Mouse (Mus musculus) 3T3-L1 (cell line): ENCODE results near the gene Nphp3.

ENCODE experiments used
- DNase-seq: peaks from one replicate; pipeline ENCODE4 v3.0.0-alpha.2; 2015; ENCODE audit warnings: low read depth, low spot score

Nphp3 gene

DNA sequence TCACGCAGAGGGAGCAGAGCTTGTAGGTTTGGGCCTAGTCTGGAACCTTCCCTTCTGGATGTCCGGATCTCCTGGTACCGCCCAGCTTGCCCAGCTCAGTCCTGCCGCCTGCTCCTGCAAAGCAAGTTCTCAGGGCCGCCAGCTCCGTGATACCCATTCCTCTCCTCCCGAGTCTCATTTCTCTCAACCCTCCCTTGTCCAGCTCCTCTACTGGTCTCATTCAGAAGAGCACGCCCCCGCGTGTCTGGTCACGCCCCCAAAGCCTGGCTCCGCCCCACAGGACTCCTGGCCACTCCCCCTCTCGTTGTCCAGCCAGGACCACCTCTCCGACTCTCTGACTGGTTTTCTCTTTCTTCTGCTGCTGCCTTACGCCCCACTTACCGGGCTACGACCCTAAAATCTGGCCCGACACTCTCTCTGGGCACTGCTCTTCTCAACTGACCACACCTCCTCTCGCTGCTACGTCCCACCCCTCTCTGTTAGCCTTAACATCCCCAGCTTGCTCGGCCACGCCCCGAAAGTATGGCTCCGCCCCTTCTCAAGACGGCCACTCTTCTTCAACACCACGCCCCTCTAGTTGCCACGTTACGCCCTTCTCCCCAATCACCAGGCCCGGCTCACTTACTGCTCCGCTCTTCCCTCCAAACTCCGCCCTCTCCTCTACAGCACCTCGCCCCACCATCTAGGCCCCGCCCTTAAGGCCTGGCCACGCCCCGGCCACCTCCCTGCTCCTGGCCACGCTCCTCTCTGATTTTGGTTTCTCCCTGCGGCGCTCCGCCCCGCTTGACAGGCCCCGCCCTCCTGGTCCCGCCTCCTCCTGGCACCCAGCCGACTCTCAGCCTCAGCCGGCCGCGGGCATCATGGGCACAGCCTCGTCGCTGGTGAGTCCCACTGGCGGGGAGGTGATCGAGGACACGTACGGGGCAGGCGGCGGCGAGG lies at the start of gene Nphp3:
Gene Nphp3 (plus strand): TSS at position 624 of the 939 bp plus-strand sequence.
- DNase-seq: peak; percentile 100

DNA sequence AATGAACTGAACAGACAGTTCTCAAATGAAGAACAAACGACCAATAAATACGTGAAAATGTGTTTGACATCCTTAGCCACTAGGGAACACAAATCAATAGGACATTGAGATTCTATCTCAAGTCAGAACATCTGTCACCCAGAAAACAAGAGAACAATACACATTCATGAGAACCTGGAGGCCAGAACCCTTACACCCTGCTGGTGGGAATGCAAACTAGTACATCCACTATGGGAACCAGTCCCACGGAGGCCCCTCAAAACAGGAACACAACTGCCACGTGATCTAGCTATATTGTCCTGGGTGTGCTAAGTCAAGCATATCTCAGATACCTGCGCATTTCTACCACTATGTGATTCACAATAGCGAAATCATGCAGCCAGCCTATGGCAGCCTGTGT lies 43.6 kb upstream of the Nphp3 start:
- DNase-seq: no peak

DNA sequence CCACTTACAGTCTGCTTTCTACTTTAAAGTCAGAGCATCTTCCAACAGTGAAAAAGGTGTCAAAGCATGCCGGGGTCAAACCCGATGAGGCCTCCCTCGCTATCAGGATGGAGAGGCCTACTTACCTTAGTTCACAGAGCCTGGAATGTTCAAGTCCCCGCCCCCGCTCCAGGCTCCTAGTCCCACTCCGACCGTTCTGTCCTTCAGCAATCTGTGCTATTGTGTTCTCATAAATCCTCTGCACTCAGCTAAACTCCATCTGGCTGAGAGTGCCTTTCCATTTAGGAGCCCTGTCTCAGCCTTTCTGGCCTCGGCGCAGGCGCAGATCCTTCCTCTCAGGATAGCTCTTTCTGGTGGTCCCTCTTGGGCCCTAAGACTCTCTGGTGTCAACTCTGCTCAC lies 42.4 kb upstream of the Nphp3 start:
- no peak for DNase-seq

DNA sequence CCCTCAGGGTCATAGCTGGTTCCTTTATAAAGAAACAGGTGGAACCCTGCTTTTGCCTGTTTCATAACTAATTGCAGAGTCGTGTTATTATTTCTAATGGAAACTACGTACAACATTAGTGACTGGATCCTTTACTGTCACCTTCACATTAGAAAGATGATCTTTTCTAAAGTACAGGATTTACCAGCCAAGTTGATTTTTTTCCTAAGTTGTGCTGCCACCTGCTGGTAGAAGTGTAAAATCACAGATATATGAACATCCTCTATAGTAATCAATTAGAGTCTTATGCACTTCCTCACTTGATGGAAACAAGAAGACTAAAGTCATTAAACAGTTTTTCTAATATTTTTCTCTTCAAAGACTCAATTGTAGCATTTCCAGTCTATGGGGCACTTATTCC lies 5.8 kb upstream of the Nphp3 start:
- DNase-seq: peak; percentile 67

DNA sequence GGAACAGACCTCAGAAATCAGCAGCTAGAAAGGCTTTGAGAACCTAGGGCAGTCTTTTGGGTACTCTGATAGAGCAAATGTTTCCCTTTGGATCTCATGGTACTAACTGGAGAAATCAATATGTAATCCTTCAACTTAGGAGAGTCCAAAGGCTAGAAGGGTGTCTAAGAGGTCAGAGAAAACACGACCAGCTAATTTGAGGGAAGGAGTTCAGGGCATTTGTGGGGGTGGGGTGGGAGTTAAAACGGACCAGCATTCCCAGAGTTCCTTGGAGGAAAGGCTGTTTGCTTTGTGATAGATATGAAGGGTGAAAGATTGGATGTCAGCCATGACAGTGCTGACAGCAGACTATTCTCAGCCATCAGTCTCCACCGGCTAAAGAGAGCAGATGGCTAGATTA lies 1.7 kb upstream of the Nphp3 start:
- DNase-seq: no peak

DNA sequence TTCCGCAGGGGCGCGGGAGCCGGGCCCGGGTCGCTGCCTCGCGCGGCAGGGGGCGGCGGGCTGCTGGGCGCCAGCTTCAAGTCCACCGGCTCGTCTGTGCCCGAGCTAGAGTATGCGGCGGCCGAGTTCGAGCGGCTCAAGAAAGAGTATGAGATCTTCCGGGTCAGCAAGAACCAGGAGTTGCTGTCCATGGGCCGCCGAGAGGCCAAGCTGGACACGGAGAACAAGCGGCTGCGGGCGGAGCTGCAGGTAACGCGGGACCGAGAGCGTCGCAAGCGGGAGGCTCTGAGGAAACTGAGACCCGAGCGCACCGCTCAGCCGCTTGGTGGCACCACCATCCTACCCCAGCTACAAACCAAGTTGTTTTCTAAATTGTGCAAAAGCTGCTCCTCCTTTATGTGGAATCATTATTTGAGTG lies 578 bp downstream of the Nphp3 start:
- peak; percentile 85 for DNase-seq

DNA sequence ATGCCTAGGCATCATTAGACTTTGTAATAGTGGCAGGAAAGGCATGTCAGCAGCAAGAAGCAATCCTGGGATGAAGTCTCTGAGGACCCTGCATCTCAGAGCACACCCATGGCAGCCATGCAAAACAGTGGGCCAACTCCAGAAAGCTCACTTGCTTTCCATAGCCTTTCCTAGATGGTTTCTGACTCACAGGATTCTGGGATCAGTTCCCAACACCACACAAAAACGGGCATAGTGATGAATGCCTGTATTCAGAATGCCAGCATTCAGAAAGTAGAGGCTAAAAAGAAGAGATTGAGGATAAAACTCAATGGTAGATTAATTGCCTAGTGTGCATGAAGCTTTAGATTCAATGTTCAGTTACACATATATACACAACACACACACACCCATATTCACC lies 12.2 kb downstream of the Nphp3 start:
- peak; percentile 29 for DNase-seq

DNA sequence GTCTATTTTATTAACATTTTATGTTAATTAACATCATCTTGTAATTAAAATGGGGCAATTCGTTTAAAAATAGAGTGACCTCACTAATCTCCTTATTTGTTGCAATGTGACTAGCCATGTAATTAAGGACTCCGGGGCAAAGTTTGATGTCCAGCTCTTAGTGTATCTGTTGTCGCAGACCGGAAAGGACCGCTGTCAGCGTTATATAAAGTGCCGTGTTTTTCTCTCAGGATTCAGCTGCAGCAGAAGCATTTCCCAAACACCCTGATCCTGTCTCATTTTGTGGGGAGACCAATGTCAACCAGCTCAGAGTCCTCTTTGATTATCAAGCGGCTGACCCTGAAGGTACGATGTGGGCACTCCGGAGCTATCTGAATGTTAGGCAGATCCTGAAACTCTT lies 18.7 kb downstream of the Nphp3 start:
- no peak for DNase-seq

DNA sequence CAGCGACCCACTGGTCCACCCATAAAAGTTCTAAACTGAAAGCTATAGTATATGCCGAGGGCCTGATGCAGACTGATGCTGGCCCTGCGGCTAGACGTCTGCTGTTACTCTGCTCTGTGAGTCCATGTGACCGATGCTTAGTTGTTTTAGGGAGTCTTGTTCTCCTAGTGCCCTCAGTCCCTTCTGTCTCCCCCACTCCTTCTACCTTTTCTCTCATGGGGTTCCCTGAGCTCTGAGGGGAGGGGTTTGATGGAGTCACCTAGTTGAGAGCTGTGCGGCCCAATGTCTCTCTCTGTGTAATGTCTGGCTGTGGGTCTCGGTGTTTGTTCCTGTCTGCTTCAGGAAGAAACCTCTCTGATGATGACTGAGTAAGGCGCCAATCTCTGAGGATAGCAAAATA lies 24.8 kb downstream of the Nphp3 start:
- DNase-seq: no peak

DNA sequence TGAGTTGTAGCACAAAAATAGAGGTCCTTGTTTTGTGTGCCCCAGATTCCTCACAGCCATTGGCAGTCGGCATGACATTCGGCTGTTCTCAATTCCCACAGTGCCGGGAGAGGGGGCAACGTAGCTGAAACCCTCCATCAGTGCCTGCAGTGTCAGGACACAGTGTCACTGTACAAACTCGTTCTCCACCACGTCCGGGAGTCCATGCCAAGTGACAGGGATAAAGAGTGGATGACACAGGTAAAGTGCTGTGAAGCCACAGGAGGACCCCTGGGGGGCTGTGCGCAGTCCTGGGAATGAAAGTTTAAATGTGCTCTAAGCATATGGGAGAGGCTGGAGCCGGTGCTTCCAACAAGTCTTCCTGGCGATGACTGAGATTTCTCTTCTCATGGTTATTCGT lies 27.5 kb downstream of the Nphp3 start:
- no peak for DNase-seq

DNA sequence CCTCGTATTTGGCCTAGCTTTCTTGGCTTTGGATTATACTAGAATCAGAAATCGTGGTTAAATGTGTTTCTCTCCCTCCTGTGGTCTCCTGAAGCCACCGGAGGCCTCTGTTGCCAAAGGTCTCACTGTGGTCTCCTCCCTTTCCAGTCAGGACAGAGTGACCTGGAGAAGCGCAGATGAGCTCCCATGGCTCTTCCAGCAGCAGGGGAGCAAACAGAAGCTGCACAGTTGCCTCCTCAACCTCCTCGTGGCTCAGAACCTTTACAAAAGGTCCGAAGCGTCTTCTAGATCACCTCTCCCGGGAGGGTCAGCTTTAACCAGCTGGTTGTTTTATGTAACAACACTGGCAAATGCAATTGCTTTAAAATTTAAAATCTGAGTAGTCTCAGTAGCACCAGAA lies 31.9 kb downstream of the Nphp3 start:
- DNase-seq: no peak

DNA sequence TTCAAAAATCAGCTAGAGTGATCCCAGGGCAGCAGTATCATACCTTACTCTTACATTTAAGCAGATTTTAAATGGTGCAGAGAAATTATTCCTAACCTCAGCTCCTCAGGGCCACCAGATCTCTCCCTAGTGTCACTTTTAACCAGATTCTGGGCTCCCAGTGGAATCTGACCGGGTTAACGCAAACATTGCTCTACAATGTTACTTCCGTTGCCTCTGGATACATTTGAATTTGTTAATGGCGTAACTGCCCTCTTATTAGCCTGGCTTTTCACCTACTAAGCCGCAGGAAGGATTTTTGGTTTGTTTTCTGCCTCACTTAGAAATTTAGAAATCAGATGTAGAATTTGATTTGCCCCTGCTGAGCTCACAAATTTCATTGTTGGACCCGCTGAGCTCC lies 32.4 kb downstream of the Nphp3 start:
- DNase-seq: no peak

DNA sequence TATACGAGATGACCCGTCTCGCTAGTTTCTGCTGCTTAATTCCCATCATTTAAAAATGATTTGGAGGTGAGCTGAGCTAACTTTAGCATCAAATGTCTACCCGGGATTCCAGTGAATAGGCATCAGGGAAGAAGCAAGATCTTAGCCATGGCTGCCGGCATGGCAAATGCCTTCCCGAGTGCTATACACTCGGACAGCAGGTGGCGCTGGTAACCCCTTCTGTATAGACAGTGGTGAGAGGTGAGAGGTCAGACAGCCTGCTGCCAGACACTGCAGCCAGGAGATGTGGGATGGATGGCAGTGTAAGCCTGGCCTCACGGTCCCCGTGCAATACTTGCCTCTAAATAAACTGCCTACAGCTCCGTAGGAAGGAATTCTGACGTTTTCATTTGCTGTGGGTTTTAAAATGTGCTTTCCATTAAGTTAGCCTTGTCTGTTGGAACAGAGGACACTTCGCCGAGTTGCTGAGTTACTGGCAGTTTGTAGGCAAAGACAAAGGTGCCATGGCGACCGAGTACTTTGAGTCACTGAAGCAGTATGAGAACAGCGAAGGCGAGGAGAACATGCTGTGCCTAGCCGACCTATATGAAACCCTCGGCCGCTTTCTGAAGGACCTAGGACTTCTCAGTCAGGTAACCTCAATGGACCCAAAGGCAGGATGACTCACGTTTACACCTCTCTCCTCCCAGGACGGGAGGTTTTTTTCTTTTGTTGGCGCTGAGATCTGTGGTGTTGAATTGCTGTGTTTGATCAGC lies 33.1 kb downstream of the Nphp3 start:
- DNase-seq: peak; percentile 68

DNA sequence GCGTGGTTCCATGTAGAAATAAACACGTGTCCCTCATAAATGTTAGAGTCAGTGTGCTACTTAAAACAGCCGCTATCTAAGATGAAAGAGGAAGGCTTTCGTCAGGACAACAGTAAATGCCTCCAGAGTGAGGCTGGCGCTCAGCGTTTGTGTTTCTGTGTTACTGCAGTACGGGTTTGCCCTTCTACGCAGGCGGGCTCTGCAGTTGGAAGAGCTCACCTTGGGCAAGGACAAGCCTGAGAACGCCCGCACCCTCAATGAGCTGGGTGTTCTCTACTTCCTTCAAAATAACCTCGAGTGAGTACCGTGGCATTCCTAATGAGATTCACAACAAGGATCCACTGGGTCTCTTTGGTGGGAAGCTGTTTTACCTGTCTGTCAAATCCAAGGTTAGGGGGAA lies 35.9 kb downstream of the Nphp3 start:
- no peak for DNase-seq

DNA sequence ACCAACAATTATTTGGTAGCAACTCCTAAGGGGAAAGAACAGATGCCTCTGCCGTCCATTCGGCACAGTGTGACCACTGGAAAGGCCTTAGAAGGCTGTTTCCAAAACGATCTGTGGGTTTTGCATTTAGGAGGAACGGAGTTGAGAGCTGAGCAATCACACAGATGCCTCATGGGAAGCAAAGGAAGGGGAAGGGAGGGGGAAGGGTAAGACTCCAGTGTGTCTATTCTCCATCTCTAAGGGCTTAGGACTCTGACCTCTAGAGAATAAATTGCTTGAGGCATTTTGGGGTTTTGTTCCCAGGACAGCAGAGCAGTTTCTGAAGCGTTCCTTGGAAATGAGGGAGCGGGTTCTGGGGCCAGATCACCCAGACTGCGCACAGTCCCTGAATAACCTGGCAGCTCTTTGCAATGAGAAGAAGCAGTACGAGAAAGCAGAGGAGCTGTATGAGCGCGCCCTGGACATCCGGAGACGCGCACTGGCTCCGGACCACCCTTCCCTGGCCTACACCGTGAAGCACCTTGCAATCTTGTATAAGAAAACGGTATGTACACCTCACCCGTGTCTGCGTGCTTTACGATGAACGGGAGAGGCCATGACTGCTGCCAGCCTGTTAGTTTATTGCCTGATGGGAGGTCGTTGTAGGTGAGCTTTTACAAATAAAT lies 36.8 kb downstream of the Nphp3 start:
- no peak for DNase-seq

DNA sequence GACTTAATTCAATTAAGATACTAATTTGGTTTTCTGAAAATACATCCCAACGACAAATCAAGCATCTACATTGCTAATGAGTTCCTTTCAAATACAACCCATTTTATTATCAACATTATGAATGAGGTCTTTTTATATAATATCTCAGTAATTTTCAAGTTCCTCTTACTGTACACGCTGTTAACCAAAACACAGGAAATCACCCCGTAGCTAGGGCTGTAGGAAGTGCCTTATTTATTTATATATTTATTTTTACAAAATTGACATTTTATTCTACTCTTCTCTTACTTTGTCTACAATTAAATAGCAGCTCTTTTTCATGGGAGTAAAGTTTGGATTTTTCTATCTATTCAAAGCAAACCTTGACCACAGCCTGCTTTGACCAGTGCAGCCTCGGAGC lies 37.4 kb downstream of the Nphp3 start:
- DNase-seq: no peak

DNA sequence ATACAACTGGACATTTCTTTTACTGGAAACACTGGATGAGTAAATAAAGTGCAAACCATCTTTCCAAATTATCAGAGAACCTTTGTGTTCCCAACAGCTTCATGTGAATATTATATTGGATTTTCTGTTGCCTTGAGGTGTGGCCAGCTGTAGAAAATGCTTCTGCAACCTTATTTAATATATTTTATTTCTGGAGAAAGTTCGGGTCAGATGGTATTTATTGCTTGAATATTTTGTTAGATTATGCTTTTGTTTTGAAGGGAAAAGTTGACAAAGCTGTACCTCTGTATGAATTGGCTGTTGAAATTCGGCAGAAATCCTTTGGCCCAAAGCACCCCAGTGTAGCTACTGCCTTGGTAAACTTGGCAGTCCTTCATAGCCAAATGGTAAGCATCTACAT lies 38.0 kb downstream of the Nphp3 start, which contains the start of gene Gm28305:
Gene Gm28305 (plus strand): TSS at position 301 of the 400 bp plus-strand sequence.
- no peak for DNase-seq

DNA sequence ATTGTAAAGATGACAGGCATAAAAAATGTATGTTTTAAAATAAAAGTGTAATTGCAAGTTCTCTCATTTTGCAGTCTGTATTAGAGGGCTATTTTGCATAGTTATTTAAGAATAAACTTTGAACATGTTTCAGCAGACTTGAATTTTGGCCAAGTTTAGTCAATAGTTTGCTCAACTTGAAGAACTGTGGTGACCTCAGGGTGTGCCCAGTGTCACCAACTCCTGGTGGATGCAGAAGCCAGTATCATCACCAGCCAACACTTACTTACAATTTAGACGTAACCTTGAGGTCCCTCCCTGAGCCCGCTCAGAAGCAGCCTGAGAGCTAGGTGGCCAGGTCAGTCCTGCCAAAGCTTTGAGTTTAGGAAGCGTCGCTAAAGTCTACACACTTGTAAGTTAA lies 41.3 kb downstream of the Nphp3 start:
- no peak for DNase-seq

DNA sequence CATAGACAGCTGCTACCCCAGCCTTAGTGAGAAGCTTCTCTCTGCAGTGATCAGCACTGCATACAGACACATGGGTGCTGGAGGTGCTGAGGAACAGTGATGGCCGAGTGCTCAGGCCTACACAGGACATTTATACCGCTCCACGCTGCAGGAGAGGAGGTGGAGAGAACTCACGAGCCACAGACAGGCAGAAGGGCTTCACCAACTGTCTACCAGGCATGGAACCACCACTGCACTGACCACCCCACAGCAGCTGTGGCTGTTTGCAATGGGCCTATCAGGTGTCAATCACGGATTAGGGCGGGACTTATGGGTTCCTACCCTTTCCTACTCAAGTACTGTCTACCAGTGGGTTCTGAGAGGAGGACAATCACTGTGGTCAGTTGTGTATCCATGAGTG lies 48.7 kb downstream of the Nphp3 start:
- DNase-seq: no peak

DNA sequence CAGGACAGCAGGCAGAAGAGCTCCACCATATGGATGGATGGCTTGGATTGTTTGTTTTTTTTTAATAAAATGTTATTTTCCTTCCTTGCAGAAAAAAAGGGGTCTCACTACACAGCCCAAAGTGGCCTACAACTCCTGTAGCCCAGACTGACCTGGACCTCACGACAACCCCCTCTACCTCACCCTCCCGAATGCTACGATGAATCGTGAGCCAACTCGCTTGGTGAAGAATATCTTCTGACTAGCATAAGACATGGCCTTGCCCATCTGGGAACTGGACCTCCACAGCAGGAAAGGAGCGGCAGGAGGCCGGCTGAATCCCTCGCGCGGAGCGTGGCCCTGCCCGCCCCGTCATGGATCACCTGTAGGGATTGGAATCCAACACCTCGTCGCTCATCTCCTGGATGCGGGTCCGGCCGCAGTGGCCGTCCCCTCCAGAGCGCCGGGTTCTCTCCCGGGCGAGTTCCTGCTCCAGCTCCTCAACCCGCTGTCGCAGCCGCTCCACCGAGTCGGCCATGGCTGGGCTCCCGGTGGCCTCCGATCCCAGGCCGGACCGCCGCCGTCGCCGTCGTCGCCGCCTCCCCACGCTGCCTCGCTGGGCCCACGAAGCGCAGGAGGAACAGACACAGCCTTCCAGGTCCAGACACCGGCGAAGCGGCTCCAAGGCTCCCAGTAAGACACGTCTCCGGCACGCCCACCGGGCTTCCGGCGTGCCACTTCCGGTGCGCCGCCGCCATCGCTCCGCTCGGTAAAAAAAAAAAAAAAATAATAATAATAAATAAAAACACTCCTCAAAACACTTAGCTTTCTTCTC lies 60.3 kb downstream of the Nphp3 start, which contains the start of gene Uba5:
Gene Uba5 (minus strand): TSS at position 705 of the 814 bp plus-strand sequence.
- DNase-seq: peak; percentile 68

DNA sequence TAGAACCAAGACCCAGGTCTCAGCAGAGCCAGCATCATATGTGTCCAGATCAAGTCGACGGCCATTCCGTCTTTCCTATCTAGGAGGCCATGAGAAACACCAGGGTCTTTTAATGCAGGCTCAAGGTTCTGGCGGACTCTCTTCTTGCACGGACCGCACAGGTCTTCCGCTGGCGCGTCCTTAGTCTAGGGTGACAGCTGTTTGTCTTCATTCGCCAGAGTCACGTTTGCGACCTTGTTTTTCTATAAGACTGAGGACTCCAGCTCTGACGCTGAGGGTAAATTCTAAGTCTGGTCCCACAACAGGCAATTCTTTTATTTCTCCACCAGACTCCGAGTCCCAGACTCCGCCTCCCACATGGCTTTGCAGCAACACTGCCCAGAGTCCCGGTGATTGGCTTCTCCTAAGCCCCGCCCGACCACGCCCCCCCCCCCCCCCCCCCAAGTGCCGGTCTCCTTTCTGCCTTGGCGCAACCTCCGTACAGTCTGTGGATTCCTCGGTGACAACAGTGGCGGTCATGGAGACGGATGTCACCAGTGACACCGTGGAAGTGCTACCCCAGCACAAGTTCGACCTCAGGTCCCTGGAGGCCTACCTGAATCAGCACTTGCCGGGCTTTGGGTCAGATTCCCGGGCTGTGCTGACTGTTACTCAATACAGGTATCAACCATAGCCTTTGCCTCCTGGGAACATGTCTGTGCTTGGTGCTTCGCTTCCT lies 61.1 kb downstream of the Nphp3 start, which contains the start of gene Acad11:
Gene Acad11 (plus strand): TSS at position 134 of the 718 bp plus-strand sequence.
- peak; percentile 85 for DNase-seq
